In genomic region chr4:57633052-57633451, GRCm38 (mm10) we compare ENCODE assay signal across 14 mouse cellular contexts.
"Had no signal": no experiment of that assay in that cellular context is flagged by ENCODE, and none has a peak within 500 bp of the region (broad histone marks: within the 10 kb centered on the region; RNA-seq: fewer than 3 reads in every experiment).

No protein-coding gene starts in this region.

- H3K4me2 ChIP-seq: liver, embryonic 11.5 days; liver, embryonic 15.5 days; midbrain, embryonic 13.5 days had no signal

- H3K9ac ChIP-seq: liver, embryonic 15.5 days; midbrain, embryonic 13.5 days had no signal

- H3K9me3 ChIP-seq: limb, embryonic 10.5 days; liver, embryonic 15.5 days; midbrain, embryonic 13.5 days had no signal

- DNase-seq: kidney, postnatal 10 days; kidney, postnatal 4 days; lung, adult 2 months; lung, postnatal 36 days; right cerebral cortex, postnatal 4 days; spleen, adult 18-20 months; thymus, adult 2 months; thymus, postnatal 25 days had no signal

- H3K27me3 ChIP-seq: liver, embryonic 15.5 days; midbrain, embryonic 13.5 days had no signal

- H3K4me3 ChIP-seq: layer of hippocampus, adult 2 months; limb, embryonic 10.5 days; liver, embryonic 15.5 days; midbrain, embryonic 13.5 days had no signal

- H3K36me3 ChIP-seq: limb, embryonic 10.5 days; liver, embryonic 15.5 days; midbrain, embryonic 13.5 days had no signal

- ATAC-seq: lung, postnatal 0 days; midbrain, embryonic 13.5 days had no signal

- H3K27ac ChIP-seq: layer of hippocampus, adult 2 months; limb, embryonic 10.5 days; liver, embryonic 15.5 days; midbrain, embryonic 13.5 days had no signal

- H3K4me1 ChIP-seq: liver, embryonic 15.5 days had no signal
